Mouse (Mus musculus) monocyte, adult 2 months (primary cell): ENCODE measurements around the gene Olfr792.

ENCODE experiments used
- DNase-seq, 2 experiments: peaks; one replicate each; pipeline ENCODE4 v3.0.0; 2022; ENCODE audit warnings: low spot score in 2 of 2, low read depth in 1 of 2

Olfr792 gene

GRCm38 (mm10) chr10:129538862-129539261, at the start of gene Olfr792:
Gene Olfr792, plus strand, starts transcription at chr10:129539162.
- DNase-seq, result no peak

DNA sequence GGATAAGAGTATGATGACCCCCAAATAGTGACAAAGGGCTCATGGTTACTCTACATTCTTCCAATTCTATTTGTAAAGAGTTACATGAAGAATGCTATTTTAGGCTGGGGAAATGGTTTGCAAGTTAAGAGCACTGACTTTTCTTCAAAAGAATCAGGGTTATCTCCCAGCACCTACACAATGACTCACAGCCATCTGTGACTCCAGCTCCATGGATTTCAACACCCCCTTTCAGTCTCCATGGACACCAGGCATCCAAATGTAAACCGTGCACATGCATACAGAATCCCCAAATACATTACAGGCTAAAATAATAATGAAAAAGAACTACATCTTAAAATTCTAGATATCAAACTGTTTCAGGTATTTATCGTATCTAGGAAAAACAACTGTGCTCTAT, 48.9 kb upstream of the Olfr792 start:
- no peak for DNase-seq

DNA sequence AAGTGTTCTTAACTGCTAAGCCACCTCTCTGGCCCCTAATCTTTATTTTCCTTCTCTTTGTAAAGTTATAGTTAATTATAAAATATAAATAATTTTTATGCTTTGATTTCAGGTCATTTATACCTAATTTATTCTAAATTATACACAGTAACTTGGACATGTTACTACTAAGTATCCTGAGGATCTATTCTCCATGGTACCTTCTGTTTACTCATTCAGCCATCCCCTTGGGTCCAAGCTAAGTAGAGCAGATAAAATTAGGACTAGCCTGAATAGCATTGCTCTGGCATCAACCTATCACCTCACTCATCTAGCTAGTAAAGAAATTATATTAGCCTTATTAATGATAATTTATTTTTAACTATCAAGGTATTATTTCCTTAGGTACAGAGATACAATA, 40.8 kb upstream of the Olfr792 start, which contains the start of gene Olfr790:
Olfr790 (plus strand) TSS at position 301 of the 400 bp plus-strand sequence.
- no peak for DNase-seq

GRCm38 (mm10) chr10:129521492-129521891, 17.5 kb upstream of the Olfr792 start, which contains the start of gene Olfr791:
Gene Olfr791, plus strand, starts transcription at chr10:129521792.
- DNase-seq, result no peak

- DNase-seq, result no peak
Measured at GRCm38 (mm10) chr10:129549354-129549753, 10.4 kb downstream of the Olfr792 start.

- DNase-seq, result no peak
Measured at GRCm38 (mm10) chr10:129567355-129567754, 28.4 kb downstream of the Olfr792 start, which contains the start of gene Olfr794. Gene Olfr794, plus strand, starts transcription at chr10:129567655.

DNA sequence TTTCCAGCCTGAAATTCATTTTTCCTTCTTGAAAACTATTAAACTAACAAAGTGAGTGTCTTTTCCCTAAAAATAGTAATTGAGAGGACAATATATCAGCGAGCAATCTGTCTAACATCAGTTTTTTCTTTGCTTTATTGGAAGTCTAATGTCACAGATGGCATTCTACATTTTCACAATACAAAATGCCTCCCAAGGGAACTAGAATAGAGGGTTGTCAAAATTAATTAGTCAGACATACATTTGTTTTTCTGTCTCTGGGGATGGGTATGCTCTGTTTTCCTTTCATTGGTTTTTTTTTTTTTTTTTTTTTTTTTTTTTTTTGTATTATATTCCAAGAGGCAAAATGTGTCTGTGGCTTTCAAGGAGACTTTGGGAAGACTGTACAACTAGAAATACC, 38.1 kb downstream of the Olfr792 start:
- no peak for DNase-seq
